Mouse (Mus musculus) hindbrain, embryonic 11.5 days (tissue): ENCODE results near the gene Prkd2. TPM values are rescaled to one million over a fixed set of nuclear protein-coding genes. Genes with fewer than 3 reads are reported as not detected.
A peak's percentile ranks its signal among the peaks of the same experiment; 100 is the strongest.

Source experiments
- ATAC-seq: fragments of 200-750 bp; cut with Nextera tagmentation; 2 replicates; pipeline ENCODE4 v1.8.0; 2017; ENCODE audit warnings: mild to moderate bottlenecking, moderate TSS enrichment, moderate library complexity; ENCODE audit not compliant: low FRiP score
- DNase-seq: peaks from one replicate; pipeline ENCODE4 v3.0.0-alpha.2; 2015; ENCODE audit warnings: low spot score
- H3K27ac ChIP-seq: fragments of 300-500 bp; sonication (generic); 2 replicates; pipeline ENCODE4 v1.5.1; 2014; ENCODE audit warnings: mild to moderate bottlenecking, low read depth, low read length
- H3K27me3 ChIP-seq: fragments of 300-500 bp; sonication (generic); 2 replicates; pipeline ENCODE4 v1.6.1; 2014; ENCODE audit warnings: mild to moderate bottlenecking, low read length, moderate library complexity, mixed read lengths; ENCODE audit not compliant: control insufficient read depth, insufficient read depth
- H3K36me3 ChIP-seq: fragments of 300-500 bp; sonication (generic); 2 replicates; pipeline ENCODE4 v1.6.1; 2014; ENCODE audit warnings: mild to moderate bottlenecking, low read length, moderate library complexity, mixed read lengths; ENCODE audit not compliant: control insufficient read depth, insufficient read depth
- H3K4me1 ChIP-seq: fragments of 300-500 bp; sonication (generic); replicated peaks from 2 replicates; pipeline ENCODE4 v1.6.1; 2014; ENCODE audit warnings: low read length, mixed read lengths; ENCODE audit not compliant: control insufficient read depth, insufficient read depth
- H3K4me2 ChIP-seq: fragments of 300-500 bp; sonication (generic); replicated peaks from 2 replicates; pipeline ENCODE4 v1.6.1; 2014; ENCODE audit warnings: mild to moderate bottlenecking, low read depth, low read length
- H3K4me3 ChIP-seq: fragments of 300-500 bp; sonication (generic); 2 replicates; pipeline ENCODE4 v1.5.1; 2014; ENCODE audit warnings: low read depth, low read length
- H3K9ac ChIP-seq: fragments of 300-500 bp; sonication (generic); 2 replicates; pipeline ENCODE4 v1.6.1; 2014; ENCODE audit warnings: low read depth, low read length
- H3K9me3 ChIP-seq: fragments of 300-500 bp; sonication (generic); 2 replicates; pipeline ENCODE4 v1.6.1; 2016; ENCODE audit warnings: low read length; ENCODE audit not compliant: control insufficient read depth
- WGBS: fragments of 180-500 bp; shearing (Covaris S2); extraction: QIAGEN DNeasy Blood & Tissue Kit; methylation state at CpG from one replicate; pipeline ENCODE4 v1.1.7; 2014; 5-methylcytosine and 5-hydroxymethylcytosine counted together
- polyA plus RNA-seq: library from polyadenylated mRNA; unstranded; fragments of >200 nt; fragmentation: Nextera tagmentation; extraction: Ambion mirVana; gene quantifications from 2 replicates; pipeline ENCODE4 v1.2.1, GENCODE M21; 2014

The Prkd2 gene
- polyA plus RNA-seq: 8.8 and 9.4 TPM in 2 replicates

GRCm38 (mm10) chr7:16842645-16843063, at the start of gene Prkd2:
TSS of gene Prkd2 (plus strand) at chr7:16842902.
- H3K4me3 ChIP-seq: peak within 1 kb of the TSS; percentile 54
- H3K9me3 ChIP-seq: no peaks in the 10 kb centered on the region
- ATAC-seq (peak; percentile 86), DNase-seq (peak; percentile 91)
- 0% methylated on average over 31 of the region's 32 CpGs for WGBS
- H3K9ac ChIP-seq: peak within 1 kb of the TSS; percentile 75
- H3K4me2 ChIP-seq: peak within 1 kb of the TSS; percentile 98
- no peaks in the 10 kb centered on the region for H3K27me3 ChIP-seq
- peak within 1 kb of the TSS; percentile 55 for H3K27ac ChIP-seq
- peaks cover 2% of the 10 kb centered on the region; the same call in 1 of the 2 replicates for H3K4me1 ChIP-seq
- H3K36me3 ChIP-seq: peaks cover 12% of the 10 kb centered on the region

GRCm38 (mm10) chr7:16793010-16793725, 49.5 kb upstream of the Prkd2 start:
- H3K4me3 ChIP-seq: no peak overlapping the region
- H3K27ac ChIP-seq: no peak overlapping the region
- H3K27me3 ChIP-seq: no peaks in the 10 kb centered on the region
- H3K9me3 ChIP-seq: no peaks in the 10 kb centered on the region
- DNase-seq (no peak), ATAC-seq (no peak)
- 0 out of 2 replicates have a peak, but pooled peaks cover 2% of the 10 kb centered on the region for H3K36me3 ChIP-seq
- H3K4me1 ChIP-seq: no peaks in the 10 kb centered on the region
- H3K4me2 ChIP-seq: no peak overlapping the region
- H3K9ac ChIP-seq: no peak overlapping the region
- 94% methylated on average over 19 of the region's 19 CpGs for WGBS

GRCm38 (mm10) chr7:16794886-16795285, 47.8 kb upstream of the Prkd2 start:
- Histone ChIP-seq H3K36me3 (0 out of 2 replicates have a peak, but pooled peaks cover 2% of the 10 kb centered on the region), H3K9me3 (no peaks in the 10 kb centered on the region), H3K4me2 (no peak overlapping the region), H3K9ac (no peak overlapping the region), H3K27me3 (no peaks in the 10 kb centered on the region), H3K4me1 (no peaks in the 10 kb centered on the region), H3K4me3 (no peak overlapping the region), H3K27ac (no peak overlapping the region)
- no peak for ATAC-seq
- 95% methylated on average over 5 of the region's 5 CpGs for WGBS
- no peak for DNase-seq

GRCm38 (mm10) chr7:16804409-16805028, 38.2 kb upstream of the Prkd2 start:
- Histone ChIP-seq H3K4me2 (no peak overlapping the region), H3K27me3 (no peaks in the 10 kb centered on the region), H3K27ac (no peak overlapping the region), H3K9me3 (no peaks in the 10 kb centered on the region), H3K9ac (no peak overlapping the region), H3K4me1 (no peaks in the 10 kb centered on the region), H3K4me3 (no peak overlapping the region), H3K36me3 (0 out of 2 replicates have a peak, but pooled peaks cover 4% of the 10 kb centered on the region)
- WGBS: 35% methylated on average over 8 of the region's 8 CpGs
- DNase-seq (peak; percentile 60), ATAC-seq (peak; percentile 51; the same call in 1 of the 2 replicates)

- Histone ChIP-seq H3K9me3 (no peaks in the 10 kb centered on the region), H3K4me1 (peaks cover 12% of the 10 kb centered on the region), H3K9ac (no peak overlapping the region), H3K27ac (no peak overlapping the region), H3K4me2 (no peak overlapping the region), H3K27me3 (peaks cover 25% of the 10 kb centered on the region), H3K4me3 (no peak overlapping the region), H3K36me3 (0 out of 2 replicates have a peak, but pooled peaks cover 4% of the 10 kb centered on the region)
- WGBS: 92% methylated on average over 9 of the region's 9 CpGs
- ATAC-seq: no peak
- peak; percentile 20 for DNase-seq
Measured at GRCm38 (mm10) chr7:16807936-16808335, 34.8 kb upstream of the Prkd2 start.

- Histone ChIP-seq H3K4me1 (peaks cover 12% of the 10 kb centered on the region), H3K27ac (no peak overlapping the region), H3K9me3 (no peaks in the 10 kb centered on the region), H3K27me3 (peaks cover 25% of the 10 kb centered on the region), H3K4me3 (no peak overlapping the region), H3K4me2 (no peak overlapping the region), H3K9ac (no peak overlapping the region), H3K36me3 (0 out of 2 replicates have a peak, but pooled peaks cover 4% of the 10 kb centered on the region)
- 86% methylated on average over 9 of the region's 9 CpGs for WGBS
- DNase-seq (no peak), ATAC-seq (no peak)
Measured at GRCm38 (mm10) chr7:16808647-16809046, 34.1 kb upstream of the Prkd2 start.

GRCm38 (mm10) chr7:16809739-16810138, 33.0 kb upstream of the Prkd2 start:
- Histone ChIP-seq H3K4me1 (peaks cover 12% of the 10 kb centered on the region), H3K36me3 (0 out of 2 replicates have a peak, but pooled peaks cover 4% of the 10 kb centered on the region), H3K4me3 (no peak overlapping the region), H3K27me3 (peaks cover 25% of the 10 kb centered on the region), H3K9ac (no peak overlapping the region), H3K27ac (no peak overlapping the region), H3K4me2 (no peak overlapping the region), H3K9me3 (no peaks in the 10 kb centered on the region)
- peak; percentile 83 for DNase-seq
- WGBS: 32% methylated on average over 10 of the region's 10 CpGs
- no peak for ATAC-seq

- H3K9me3 ChIP-seq: no peaks in the 10 kb centered on the region
- H3K36me3 ChIP-seq: 0 out of 2 replicates have a peak, but pooled peaks cover 4% of the 10 kb centered on the region
- H3K4me2 ChIP-seq: peak overlapping the region; percentile 60
- peaks cover 25% of the 10 kb centered on the region for H3K27me3 ChIP-seq
- no peak for DNase-seq
- peaks cover 16% of the 10 kb centered on the region for H3K4me1 ChIP-seq
- H3K27ac ChIP-seq: no peak overlapping the region
- H3K4me3 ChIP-seq: peak overlapping the region; percentile 31
- 0 out of 2 replicates have a peak overlapping the region, but pooled peaks have one; percentile 24 for H3K9ac ChIP-seq
- 50% methylated on average over 28 of the region's 28 CpGs for WGBS
- ATAC-seq: no peak; the same call in 1 of the 2 replicates
Measured at GRCm38 (mm10) chr7:16810399-16810919, 32.2 kb upstream of the Prkd2 start.
